Mouse (Mus musculus) neural tube, embryonic 11.5 days (tissue): ENCODE measurements around the gene Ino80d. TPM values are rescaled to one million over a fixed set of nuclear protein-coding genes. Genes with fewer than 3 reads are reported as not detected.

Experiments used
- ATAC-seq: fragments of 200-750 bp; cut with Nextera tagmentation; 2 replicates; pipeline ENCODE4 v1.8.0; 2017; ENCODE audit warnings: moderate number of reproducible peaks, mild to moderate bottlenecking, moderate TSS enrichment, moderate library complexity; ENCODE audit not compliant: insufficient read depth, low FRiP score, low TSS enrichment
- DNase-seq: peaks from one replicate; pipeline ENCODE4 v3.0.0-alpha.2; 2015; ENCODE audit warnings: low spot score
- H3K27ac ChIP-seq: fragments of 300-500 bp; sonication (generic); 2 replicates; pipeline ENCODE4 v1.5.1; 2014; ENCODE audit warnings: low read depth, mild to moderate bottlenecking, low read length
- H3K27me3 ChIP-seq: fragments of 300-500 bp; sonication (generic); 2 replicates; pipeline ENCODE4 v1.6.1; 2014; ENCODE audit warnings: mild to moderate bottlenecking, low read length, mixed read lengths; ENCODE audit not compliant: control insufficient read depth, insufficient read depth
- H3K36me3 ChIP-seq: fragments of 300-500 bp; sonication (generic); 2 replicates; pipeline ENCODE4 v1.6.1; 2014; ENCODE audit warnings: mild to moderate bottlenecking, low read length, moderate library complexity, mixed read lengths; ENCODE audit not compliant: control insufficient read depth, insufficient read depth
- H3K4me1 ChIP-seq: fragments of 300-500 bp; sonication (generic); 2 replicates; pipeline ENCODE4 v1.6.1; 2014; ENCODE audit warnings: low read length, mixed read lengths; ENCODE audit not compliant: control insufficient read depth, insufficient read depth
- H3K4me2 ChIP-seq: fragments of 300-500 bp; sonication (generic); 2 replicates; pipeline ENCODE4 v1.6.1; 2014; ENCODE audit warnings: low read depth, mild to moderate bottlenecking, moderate library complexity
- H3K4me3 ChIP-seq: fragments of 300-500 bp; sonication (generic); 2 replicates; pipeline ENCODE4 v1.5.1; 2014; ENCODE audit warnings: low read depth, low read length
- H3K9ac ChIP-seq: fragments of 300-500 bp; sonication (generic); 2 replicates; pipeline ENCODE4 v1.6.1; 2014; ENCODE audit warnings: mild to moderate bottlenecking, low read length
- H3K9me3 ChIP-seq: fragments of 300-500 bp; sonication (generic); 2 replicates; pipeline ENCODE4 v1.6.1; 2016; ENCODE audit warnings: low read length; ENCODE audit not compliant: control insufficient read depth
- WGBS: fragments of 180-500 bp; shearing (Covaris S2); extraction: QIAGEN DNeasy Blood & Tissue Kit; methylation state at CpG from one replicate; pipeline ENCODE4 v1.1.7; 2014; 5-methylcytosine and 5-hydroxymethylcytosine counted together
- microRNA-seq: library from miRNA; unstranded; fragments of <30 nt; microRNA quantifications from one replicate; pipeline ENCODE4, GENCODE M21; 2016
- polyA plus RNA-seq: library from polyadenylated mRNA; unstranded; fragments of >200 nt; fragmentation: Nextera tagmentation; extraction: Ambion mirVana; gene quantifications from 2 replicates; pipeline ENCODE4 v1.2.1, GENCODE M21; 2014

Gene Ino80d
- polyA plus RNA-seq, 1 experiment from 2014 or later: 6.8 TPM

GRCm38 (mm10) chr1:62909126-62909525, 205.3 kb downstream of the Ino80d start:
- H3K9ac ChIP-seq: no peak overlapping the region
- 76% methylated on average over 5 of the region's 5 CpGs for WGBS
- DNase-seq: no peak
- H3K9me3 ChIP-seq: no peaks in the 10 kb centered on the region
- no peak overlapping the region for H3K4me3 ChIP-seq
- H3K27me3 ChIP-seq: no peaks in the 10 kb centered on the region
- H3K27ac ChIP-seq: no peak overlapping the region
- H3K4me1 ChIP-seq: no peaks in the 10 kb centered on the region
- no peak for ATAC-seq
- no peaks in the 10 kb centered on the region for H3K36me3 ChIP-seq
- no peak overlapping the region for H3K4me2 ChIP-seq

DNA sequence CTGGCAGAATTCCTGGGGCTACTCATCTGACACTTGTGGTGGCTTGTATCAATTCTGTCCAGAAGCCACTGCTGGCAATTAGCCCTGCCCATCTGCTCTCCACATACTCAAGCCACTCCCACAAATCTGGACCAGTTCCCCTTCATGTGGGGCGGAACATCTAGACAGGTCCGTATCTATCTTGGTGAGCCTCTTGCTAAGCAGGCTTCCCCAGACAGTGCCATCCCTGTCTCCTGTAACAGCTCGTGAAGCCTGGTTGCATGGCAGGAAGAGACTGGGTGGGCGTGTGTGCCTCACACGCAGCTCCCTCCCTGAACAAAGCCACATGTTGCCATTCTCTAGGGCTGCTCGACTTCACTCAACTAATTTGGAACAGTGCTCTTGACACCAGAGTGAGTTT, 206.0 kb downstream of the Ino80d start:
- Histone ChIP-seq H3K27me3 (no peaks in the 10 kb centered on the region), H3K4me3 (no peak overlapping the region), H3K4me2 (no peak overlapping the region), H3K9ac (no peak overlapping the region), H3K9me3 (no peaks in the 10 kb centered on the region), H3K27ac (no peak overlapping the region), H3K36me3 (no peaks in the 10 kb centered on the region), H3K4me1 (no peaks in the 10 kb centered on the region)
- no peak for DNase-seq
- no peak for ATAC-seq
- WGBS: 73% methylated on average over 6 of the region's 6 CpGs

Small RNA genes lying within 50 kb of the gene (microRNA-seq; reads per million reads assigned to microRNA genes)
- gene Gm24557 (not detected), gene Gm44468 (not detected)

Other genes with a start within 250 kb of the Ino80d start
- gene Eef1b2, start 62.2 kb upstream of the Ino80d start, polyA plus RNA-seq: 550 and 557 TPM in 2 replicates
- gene Ndufs1, start 62.2 kb upstream of the Ino80d start, polyA plus RNA-seq: 153 and 159 TPM in 2 replicates
- gene Gpr1, start 99.9 kb upstream of the Ino80d start, polyA plus RNA-seq: 0.41 and 0.45 TPM in 2 replicates
- 10.8 and 12.2 TPM in 2 replicates for gene Zdbf2, start 158.6 kb upstream of the Ino80d start, polyA plus RNA-seq